Mouse (Mus musculus): ENCODE data around the gene Tnfrsf23. TPM values are rescaled to one million over a fixed set of nuclear protein-coding genes. Genes with fewer than 3 reads are reported as not detected.

Tnfrsf23 gene
- polyA plus RNA-seq (2017; shearing (Covaris generic)): 1 to 10 TPM; 2.8 to 4.2 TPM

DNA sequence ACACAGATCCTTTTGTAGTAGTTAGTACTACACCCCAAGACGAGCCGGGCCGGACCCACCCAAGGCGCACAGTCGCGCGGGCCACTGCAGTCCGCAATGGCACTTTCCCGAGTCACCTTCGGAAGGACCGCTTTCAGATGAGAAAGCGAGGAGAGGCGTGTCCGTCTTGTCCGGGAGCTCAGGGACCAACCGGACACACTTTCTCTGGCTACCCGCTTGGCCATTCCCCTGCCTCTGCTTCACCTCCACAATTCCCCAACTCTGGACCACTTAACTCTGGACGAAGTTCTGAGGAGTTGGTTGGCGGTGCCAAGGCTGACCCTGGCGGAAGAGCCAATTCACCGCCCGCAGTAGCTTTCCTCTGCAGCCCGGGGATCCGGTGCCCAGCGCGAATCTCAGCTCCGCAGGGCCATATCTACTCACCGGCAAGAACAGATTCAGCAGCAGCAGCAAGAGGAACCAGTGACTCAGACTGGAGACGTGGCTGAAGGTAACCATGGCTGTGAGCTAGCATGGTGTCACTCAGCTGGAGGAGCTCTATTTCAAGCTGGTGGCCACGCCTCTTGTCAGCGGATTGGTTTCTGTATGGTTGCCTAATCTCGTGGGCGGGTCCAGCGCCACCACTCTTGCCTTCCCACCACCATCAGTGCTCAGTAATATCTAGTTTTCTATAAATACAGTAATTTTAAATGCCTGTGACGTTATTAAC lies at the start of gene Tnfrsf23:
Tnfrsf23 (minus strand) TSS at position 514 of the 709 bp plus-strand sequence.

DNA sequence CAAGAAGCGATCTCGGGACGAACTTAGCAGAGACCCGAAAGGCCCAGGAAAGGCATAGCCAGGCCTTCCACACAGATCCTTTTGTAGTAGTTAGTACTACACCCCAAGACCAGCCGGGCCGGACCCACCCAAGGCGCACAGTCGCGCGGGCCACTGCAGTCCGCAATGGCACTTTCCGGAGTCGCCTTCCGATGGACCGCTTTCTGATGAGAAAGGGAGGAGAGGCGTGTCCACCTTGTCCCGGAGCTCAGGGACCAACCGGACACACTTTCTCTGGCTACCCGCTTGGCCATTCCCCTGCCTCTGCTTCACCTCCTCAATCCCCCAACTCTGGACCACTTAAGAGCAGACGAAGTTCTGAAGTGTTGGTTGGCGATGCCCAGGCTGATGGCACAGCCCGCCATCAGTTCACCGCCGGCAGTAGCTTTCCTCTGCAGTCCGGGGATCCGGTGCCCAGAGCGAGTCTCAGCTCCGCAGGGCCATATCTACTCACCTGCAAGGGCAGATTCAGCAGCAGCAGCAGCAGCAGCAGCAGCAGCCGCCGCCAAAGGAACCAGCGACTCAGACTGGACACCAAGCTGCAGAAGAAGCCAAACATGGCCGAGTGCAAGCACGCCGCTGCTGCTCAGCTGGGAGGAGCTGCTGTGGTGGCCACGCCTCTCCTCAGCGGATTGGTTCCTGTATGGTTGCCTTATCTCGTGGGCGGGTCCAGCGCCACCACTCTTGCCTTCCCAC lies 36.5 kb downstream of the Tnfrsf23 start, which contains the start of gene Tnfrsf22:
Tnfrsf22 (minus strand) TSS at position 628 of the 735 bp plus-strand sequence.

DNA sequence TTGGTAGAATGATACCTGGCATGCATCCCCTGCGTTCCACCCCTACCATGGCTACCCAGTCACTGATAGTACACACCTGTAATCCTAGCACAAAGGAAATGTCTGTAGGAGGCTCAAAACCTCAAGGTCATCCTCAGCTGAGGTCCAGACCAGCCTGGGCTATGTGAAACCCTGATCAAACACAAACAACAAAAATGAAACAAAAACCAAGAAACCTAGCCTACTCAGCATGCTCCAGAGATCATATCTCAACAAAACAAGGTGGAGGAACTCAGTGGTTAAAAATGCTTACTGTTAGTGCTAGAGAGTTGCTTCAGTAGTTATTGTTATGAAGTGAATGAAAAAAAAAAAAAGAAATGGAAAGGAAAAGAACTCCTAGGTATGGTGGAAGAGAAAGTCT lies 57.1 kb downstream of the Tnfrsf23 start, which contains the start of gene Tnfrsf26:
Tnfrsf26 (minus strand) TSS at position 183 of the 400 bp plus-strand sequence.

Other genes starting within 250 kb of the Tnfrsf23 start
- 10 to 100 TPM in 1 of 2 experiments, 1 to 10 TPM in 1; 6.5 to 10.9 TPM for gene Cdkn1c, start 224.8 kb downstream of the Tnfrsf23 start, polyA plus RNA-seq (2017; shearing (Covaris generic))
- gene Slc22a18, start 212.1 kb downstream of the Tnfrsf23 start, polyA plus RNA-seq (2017; shearing (Covaris generic)): under 1 TPM; 0.27 to 0.61 TPM
- gene Phlda2, start 182.7 kb downstream of the Tnfrsf23 start, polyA plus RNA-seq (2017; shearing (Covaris generic)): under 1 TPM; 0.28 to 0.64 TPM
- 100 to 1,000 TPM; 252 to 293 TPM for gene Nap1l4, start 136.8 kb downstream of the Tnfrsf23 start, polyA plus RNA-seq (2017; shearing (Covaris generic))
- 10 to 100 TPM; 39.5 to 55.5 TPM for gene Cars, start 85.8 kb downstream of the Tnfrsf23 start, polyA plus RNA-seq (2017; shearing (Covaris generic))
- gene Tnfrsf26, start 57.1 kb downstream of the Tnfrsf23 start, polyA plus RNA-seq (2017; shearing (Covaris generic)): 10 to 100 TPM; 19.9 to 29.6 TPM
- 10 to 100 TPM; 24.5 to 24.8 TPM for gene Tnfrsf22, start 36.2 kb downstream of the Tnfrsf23 start, polyA plus RNA-seq (2017; shearing (Covaris generic))
- gene Osbpl5, start 71.1 kb upstream of the Tnfrsf23 start, polyA plus RNA-seq (2017; shearing (Covaris generic)): 10 to 100 TPM; 31.0 to 64.1 TPM
- gene Mrgprg, start 81.1 kb upstream of the Tnfrsf23 start, polyA plus RNA-seq (2017; shearing (Covaris generic)): 1 to 10 TPM in 1 of 2 experiments, under 1 TPM in 1; 0.11 to 1.9 TPM
- gene Mrgpre, start 98.6 kb upstream of the Tnfrsf23 start, polyA plus RNA-seq (2017; shearing (Covaris generic)): 10 to 100 TPM in 1 of 2 experiments, 1 to 10 TPM in 1; 6.8 to 10.9 TPM
- gene Nadsyn1, start 137.0 kb upstream of the Tnfrsf23 start, polyA plus RNA-seq (2017; shearing (Covaris generic)): 10 to 100 TPM; 17.6 to 20.9 TPM
- gene Dhcr7, start 137.3 kb upstream of the Tnfrsf23 start, polyA plus RNA-seq (2017; shearing (Covaris generic)): 10 to 100 TPM; 36.5 to 42.8 TPM
- under 1 TPM; 0.16 to 0.43 TPM for gene Gm498, start 181.0 kb upstream of the Tnfrsf23 start, polyA plus RNA-seq (2017; shearing (Covaris generic))

Data from inflammation-experienced regulatory T-cells (primary cell).